Mouse (Mus musculus) heart, embryonic 12.5 days (tissue): ENCODE measurements around the gene B4galnt2. TPM values are rescaled to one million over a fixed set of nuclear protein-coding genes. Genes with fewer than 3 reads are reported as not detected.

Experiments used
- ATAC-seq: fragments of 200-750 bp; cut with Nextera tagmentation; 2 replicates; pipeline ENCODE4 v1.8.0; 2017; ENCODE audit warnings: moderate TSS enrichment, moderate library complexity; ENCODE audit not compliant: insufficient number of reproducible peaks, low FRiP score
- H3K27ac ChIP-seq: fragments of 300-500 bp; sonication (generic); 2 replicates; pipeline ENCODE4 v1.5.1; 2016; ENCODE audit warnings: mild to moderate bottlenecking, moderate library complexity; ENCODE audit not compliant: poor library complexity, severe bottlenecking
- H3K27me3 ChIP-seq: fragments of 300-500 bp; sonication (generic); replicated peaks from 2 replicates; pipeline ENCODE4 v1.6.1; 2016; ENCODE audit warnings: mild to moderate bottlenecking, moderate library complexity
- H3K36me3 ChIP-seq: fragments of 300-500 bp; sonication (generic); 2 replicates; pipeline ENCODE4 v1.6.1; 2016; ENCODE audit warnings: mild to moderate bottlenecking, moderate library complexity
- H3K4me1 ChIP-seq: fragments of 300-500 bp; sonication (generic); replicated peaks from 2 replicates; pipeline ENCODE4 v1.6.1; 2016; ENCODE audit warnings: mild to moderate bottlenecking
- H3K4me2 ChIP-seq: fragments of 300-500 bp; sonication (generic); 2 replicates; pipeline ENCODE4 v1.6.1; 2016; ENCODE audit warnings: mild to moderate bottlenecking, moderate library complexity
- H3K4me3 ChIP-seq: fragments of 300-500 bp; sonication (generic); 2 replicates; pipeline ENCODE4 v1.5.1; 2016; ENCODE audit warnings: mild to moderate bottlenecking
- H3K9ac ChIP-seq: fragments of 300-500 bp; sonication (generic); 2 replicates; pipeline ENCODE4 v1.6.1; 2016; ENCODE audit warnings: mild to moderate bottlenecking, moderate library complexity
- H3K9me3 ChIP-seq: fragments of 300-500 bp; sonication (generic); replicated peaks from 2 replicates; pipeline ENCODE4 v1.6.1; 2016; ENCODE audit warnings: mild to moderate bottlenecking, moderate library complexity
- WGBS: fragments of 180-500 bp; shearing (Covaris S2); methylation state at CpG from one replicate; pipeline ENCODE4 v1.1.7; 2016; 5-methylcytosine and 5-hydroxymethylcytosine counted together
- polyA plus RNA-seq: library from polyadenylated mRNA; unstranded; fragments of >200 nt; fragmentation: Nextera tagmentation; extraction: Ambion mirVana; gene quantifications from 2 replicates; pipeline ENCODE4 v1.2.1, GENCODE M21; 2016

The B4galnt2 gene
- polyA plus RNA-seq, 1 experiment from 2014 or later: 0.13 TPM

GRCm38 (mm10) chr11:95840694-95841497, 73.8 kb downstream of the B4galnt2 start:
- Histone ChIP-seq H3K27ac (peak overlapping the region; percentile 78), H3K9me3 (no peaks in the 10 kb centered on the region), H3K36me3 (0 out of 2 replicates have a peak, but pooled peaks cover 5% of the 10 kb centered on the region), H3K4me1 (peaks cover 46% of the 10 kb centered on the region), H3K9ac (peak overlapping the region; percentile 57), H3K4me2 (peak overlapping the region; percentile 62), H3K4me3 (peak overlapping the region; percentile 44), H3K27me3 (peaks cover 2% of the 10 kb centered on the region; the same call in 1 of the 2 replicates)
- 59% methylated on average over 5 of the region's 5 CpGs for WGBS
- no peak for ATAC-seq

- WGBS: 69% methylated on average over 8 of the region's 8 CpGs
- peak overlapping the region; percentile 62 for H3K4me2 ChIP-seq
- peak overlapping the region; percentile 2; the same call in 1 of the 2 replicates for H3K9ac ChIP-seq
- H3K27ac ChIP-seq: no peak overlapping the region
- H3K4me1 ChIP-seq: peaks cover 62% of the 10 kb centered on the region
- H3K27me3 ChIP-seq: peaks cover 4% of the 10 kb centered on the region; the same call in 1 of the 2 replicates
- no peaks in the 10 kb centered on the region for H3K36me3 ChIP-seq
- no peaks in the 10 kb centered on the region for H3K9me3 ChIP-seq
- ATAC-seq: no peak
- peak overlapping the region; percentile 27 for H3K4me3 ChIP-seq
These were observed 75.5 kb downstream of the B4galnt2 start for GRCm38 (mm10) chr11:95838999-95839868.

- H3K9ac ChIP-seq: no peak overlapping the region
- no peak for ATAC-seq
- peaks cover 68% of the 10 kb centered on the region for H3K4me1 ChIP-seq
- peak overlapping the region; percentile 62 for H3K4me2 ChIP-seq
- H3K27ac ChIP-seq: no peak overlapping the region
- H3K4me3 ChIP-seq: peak overlapping the region; percentile 27; the same call in 1 of the 2 replicates
- H3K27me3 ChIP-seq: peaks cover 11% of the 10 kb centered on the region; the same call in 1 of the 2 replicates
- 63% methylated on average over 4 of the region's 4 CpGs for WGBS
- no peaks in the 10 kb centered on the region for H3K9me3 ChIP-seq
- no peaks in the 10 kb centered on the region for H3K36me3 ChIP-seq
These were observed 76.1 kb downstream of the B4galnt2 start for GRCm38 (mm10) chr11:95838598-95838997.

GRCm38 (mm10) chr11:95837059-95837458, 77.6 kb downstream of the B4galnt2 start, which contains the start of gene Gngt2:
TSS of gene Gngt2 (plus strand) at chr11:95837216.
- Histone ChIP-seq H3K9ac (no peak within 1 kb of the TSS), H3K4me3 (no peak within 1 kb of the TSS), H3K4me2 (peak within 1 kb of the TSS; percentile 62), H3K27me3 (peaks cover 24% of the 10 kb centered on the region), H3K9me3 (no peaks in the 10 kb centered on the region), H3K4me1 (peaks cover 70% of the 10 kb centered on the region), H3K36me3 (no peaks in the 10 kb centered on the region), H3K27ac (peak within 1 kb of the TSS; percentile 78)
- WGBS: 25% methylated on average over 10 of the region's 10 CpGs
- ATAC-seq: peak; percentile 7; the same call in 1 of the 2 replicates

- H3K4me1 ChIP-seq: peaks cover 73% of the 10 kb centered on the region
These were observed 78.3 kb downstream of the B4galnt2 start for GRCm38 (mm10) chr11:95836433-95836832.

GRCm38 (mm10) chr11:95835832-95836231, 78.9 kb downstream of the B4galnt2 start:
- Histone ChIP-seq H3K9me3 (no peaks in the 10 kb centered on the region), H3K9ac (no peak overlapping the region), H3K4me3 (0 out of 2 replicates have a peak overlapping the region, but pooled peaks have one; percentile 2), H3K4me1 (peaks cover 79% of the 10 kb centered on the region), H3K36me3 (no peaks in the 10 kb centered on the region), H3K27ac (peak overlapping the region; percentile 78), H3K4me2 (peak overlapping the region; percentile 49), H3K27me3 (peaks cover 36% of the 10 kb centered on the region)
- no peak for ATAC-seq
- WGBS: 22% methylated on average over 6 of the region's 6 CpGs

More at GRCm38 (mm10) chr11:95836433-95836832, 78.3 kb downstream of the B4galnt2 start:
- Histone ChIP-seq H3K4me3 (no peak overlapping the region), H3K4me2 (peak overlapping the region; percentile 49), H3K27me3 (peaks cover 30% of the 10 kb centered on the region), H3K9me3 (no peaks in the 10 kb centered on the region), H3K9ac (no peak overlapping the region), H3K36me3 (no peaks in the 10 kb centered on the region), H3K27ac (peak overlapping the region; percentile 78; the same call in 1 of the 2 replicates)
- no peak for ATAC-seq
- WGBS: 58% methylated on average over 6 of the region's 6 CpGs

GRCm38 (mm10) chr11:95834742-95835710, 79.7 kb downstream of the B4galnt2 start:
- peaks cover 44% of the 10 kb centered on the region for H3K27me3 ChIP-seq
- ATAC-seq: peak; percentile 67
- WGBS: 4% methylated on average over 15 of the region's 15 CpGs
- H3K27ac ChIP-seq: peak overlapping the region; percentile 78
- H3K4me2 ChIP-seq: peak overlapping the region; percentile 49
- no peaks in the 10 kb centered on the region for H3K36me3 ChIP-seq
- peaks cover 87% of the 10 kb centered on the region for H3K4me1 ChIP-seq
- H3K4me3 ChIP-seq: 0 out of 2 replicates have a peak overlapping the region, but pooled peaks have one; percentile 2
- no peak overlapping the region for H3K9ac ChIP-seq
- no peaks in the 10 kb centered on the region for H3K9me3 ChIP-seq

GRCm38 (mm10) chr11:95834143-95834667, 80.5 kb downstream of the B4galnt2 start:
- Histone ChIP-seq H3K4me3 (peak overlapping the region; percentile 6; the same call in 1 of the 2 replicates), H3K27ac (peak overlapping the region; percentile 49), H3K27me3 (peaks cover 52% of the 10 kb centered on the region), H3K4me2 (peak overlapping the region; percentile 49), H3K4me1 (peaks cover 93% of the 10 kb centered on the region), H3K36me3 (no peaks in the 10 kb centered on the region), H3K9me3 (no peaks in the 10 kb centered on the region), H3K9ac (no peak overlapping the region)
- WGBS: 5% methylated on average over 22 of the region's 22 CpGs
- ATAC-seq: peak; percentile 60

- H3K4me2 ChIP-seq: peak overlapping the region; percentile 49
- H3K27ac ChIP-seq: no peak overlapping the region
- H3K4me1 ChIP-seq: peaks cover 92% of the 10 kb centered on the region
- WGBS: 11% methylated on average over 18 of the region's 18 CpGs
- H3K36me3 ChIP-seq: no peaks in the 10 kb centered on the region
- H3K9me3 ChIP-seq: no peaks in the 10 kb centered on the region
- ATAC-seq: no peak
- H3K27me3 ChIP-seq: peaks cover 57% of the 10 kb centered on the region
- H3K4me3 ChIP-seq: peak overlapping the region; percentile 6; the same call in 1 of the 2 replicates
- H3K9ac ChIP-seq: no peak overlapping the region
These were observed 81.0 kb downstream of the B4galnt2 start for GRCm38 (mm10) chr11:95833631-95834142.
